Mouse (Mus musculus) lung, postnatal 0 days (tissue): ENCODE results near the gene Ndst2. TPM values are rescaled to one million over a fixed set of nuclear protein-coding genes. Genes with fewer than 3 reads are reported as not detected.
A peak's percentile ranks its signal among the peaks of the same experiment; 100 is the strongest.

Source experiments
- ATAC-seq: fragments of 200-750 bp; cut with Nextera tagmentation; 2 replicates; pipeline ENCODE4 v1.8.0; 2017; ENCODE audit warnings: moderate library complexity
- DNase-seq: peaks from one replicate; pipeline ENCODE4 v3.0.0-alpha.2; 2016; ENCODE audit warnings: low spot score
- H3K27ac ChIP-seq: fragments of 300-500 bp; sonication (generic); 2 replicates; pipeline ENCODE4 v1.5.1; 2014; ENCODE audit warnings: antibody characterized with exemption, mild to moderate bottlenecking, low read length, mixed read lengths
- H3K27me3 ChIP-seq: fragments of 300-500 bp; sonication (generic); replicated peaks from 2 replicates; pipeline ENCODE4 v1.6.1; 2014; ENCODE audit warnings: low read length, mixed read lengths; ENCODE audit not compliant: insufficient read depth
- H3K36me3 ChIP-seq: fragments of 300-500 bp; sonication (generic); 2 replicates; pipeline ENCODE4 v1.6.1; 2014; ENCODE audit warnings: low read length, mixed read lengths; ENCODE audit not compliant: insufficient read depth
- H3K4me1 ChIP-seq: fragments of 300-500 bp; sonication (generic); 2 replicates; pipeline ENCODE4 v1.6.1; 2014; ENCODE audit warnings: antibody characterized with exemption, low read depth, low read length, mixed read lengths; ENCODE audit not compliant: insufficient read depth
- H3K4me2 ChIP-seq: fragments of 300-500 bp; sonication (generic); replicated peaks from 2 replicates; pipeline ENCODE4 v1.6.1; 2014; ENCODE audit warnings: low read depth, mild to moderate bottlenecking, low read length, moderate library complexity, mixed read lengths
- H3K4me3 ChIP-seq: fragments of 300-500 bp; sonication (generic); 2 replicates; pipeline ENCODE4 v1.5.1; 2014; ENCODE audit warnings: low read depth, low read length
- H3K9ac ChIP-seq: fragments of 300-500 bp; sonication (generic); replicated peaks from 2 replicates; pipeline ENCODE4 v1.6.1; 2014; ENCODE audit warnings: low read depth, mild to moderate bottlenecking
- H3K9me3 ChIP-seq: fragments of 300-500 bp; sonication (generic); 2 replicates; pipeline ENCODE4 v1.6.1; 2016; ENCODE audit warnings: low read length, mixed read lengths
- CTCF ChIP-seq: IDR thresholded peaks from 2 replicates; pipeline ENCODE4 v1.5.1; 2016; ENCODE audit warnings: antibody characterized with exemption, mild to moderate bottlenecking
- EP300 ChIP-seq: IDR thresholded peaks from 2 replicates; pipeline ENCODE4 v1.6.1; 2016; ENCODE audit warnings: antibody characterized with exemption, mild to moderate bottlenecking, control low read depth
- WGBS: fragments of 180-500 bp; shearing (Covaris S2); extraction: QIAGEN DNeasy Blood & Tissue Kit; methylation state at CpG from one replicate; pipeline ENCODE4 v1.1.7; 2014; 5-methylcytosine and 5-hydroxymethylcytosine counted together
- polyA plus RNA-seq: library from polyadenylated mRNA; unstranded; fragments of >200 nt; fragmentation: Nextera tagmentation; extraction: Ambion mirVana; gene quantifications from 2 replicates; pipeline ENCODE4 v1.2.1, GENCODE M21; 2015

Gene Ndst2
- polyA plus RNA-seq, 1 experiment from 2014 or later: 15.6 TPM

- Histone ChIP-seq H3K27me3 (no peaks in the 10 kb centered on the region), H3K4me2 (peak overlapping the region; percentile 57; the same call in 1 of the 2 replicates), H3K4me1 (peaks cover 11% of the 10 kb centered on the region; the same call in 1 of the 2 replicates), H3K9me3 (no peaks in the 10 kb centered on the region), H3K4me3 (0 out of 2 replicates have a peak overlapping the region, but pooled peaks have one; percentile 51), H3K27ac (peak overlapping the region; percentile 68), H3K9ac (no peak overlapping the region), H3K36me3 (no peaks in the 10 kb centered on the region)
- TF ChIP-seq EP300 (no peak), CTCF (no peak)
- ATAC-seq (no peak), DNase-seq (no peak)
- 70% methylated on average over 8 of the region's 8 CpGs for WGBS
Measured at GRCm38 (mm10) chr14:20701554-20701953, 32.8 kb downstream of the Ndst2 start.

GRCm38 (mm10) chr14:20700362-20700761 lies 34.0 kb downstream of the Ndst2 start:
- Histone ChIP-seq H3K4me3 (no peak overlapping the region), H3K36me3 (no peaks in the 10 kb centered on the region), H3K27me3 (no peaks in the 10 kb centered on the region), H3K4me1 (peaks cover 20% of the 10 kb centered on the region; the same call in 1 of the 2 replicates), H3K27ac (no peak overlapping the region), H3K4me2 (no peak overlapping the region), H3K9ac (no peak overlapping the region), H3K9me3 (no peaks in the 10 kb centered on the region)
- TF ChIP-seq CTCF (no peak), EP300 (no peak)
- no peak for ATAC-seq
- DNase-seq: no peak
- WGBS: 82% methylated on average over 3 of the region's 3 CpGs

GRCm38 (mm10) chr14:20698515-20698914 lies 35.8 kb downstream of the Ndst2 start:
- no peak for TF ChIP-seq EP300
- no peak for TF ChIP-seq CTCF
- 90% methylated on average over 2 of the region's 2 CpGs for whole genome bisulfite sequencing
- Histone ChIP-seq H3K4me3 (no peak overlapping the region), H3K27ac (no peak overlapping the region), H3K4me2 (no peak overlapping the region), H3K4me1 (peaks cover 23% of the 10 kb centered on the region), H3K27me3 (no peaks in the 10 kb centered on the region), H3K9me3 (no peaks in the 10 kb centered on the region), H3K9ac (no peak overlapping the region), H3K36me3 (no peaks in the 10 kb centered on the region)
- DNase-seq (no peak), ATAC-seq (no peak)

- peaks cover 3% of the 10 kb centered on the region; the same call in 1 of the 2 replicates for H3K36me3 ChIP-seq
- ATAC-seq: peak; percentile 24
Measured at GRCm38 (mm10) chr14:20696986-20697385, 37.4 kb downstream of the Ndst2 start.

GRCm38 (mm10) chr14:20695761-20696520 lies 38.4 kb downstream of the Ndst2 start:
- Histone ChIP-seq H3K4me3 (peak overlapping the region; percentile 95), H3K9me3 (no peaks in the 10 kb centered on the region), H3K4me2 (peak overlapping the region; percentile 81), H3K36me3 (peaks cover 3% of the 10 kb centered on the region; the same call in 1 of the 2 replicates), H3K4me1 (peaks cover 16% of the 10 kb centered on the region), H3K9ac (peak overlapping the region; percentile 82), H3K27me3 (no peaks in the 10 kb centered on the region), H3K27ac (peak overlapping the region; percentile 96)
- TF ChIP-seq EP300: no peak
- no peak for TF ChIP-seq CTCF
- ATAC-seq: no peak
- DNase-seq: peak; percentile 50
- WGBS: 10% methylated on average over 27 of the region's 27 CpGs

More at GRCm38 (mm10) chr14:20696986-20697385, 37.4 kb downstream of the Ndst2 start:
- Histone ChIP-seq H3K27ac (no peak overlapping the region), H3K27me3 (no peaks in the 10 kb centered on the region), H3K4me3 (no peak overlapping the region), H3K9ac (no peak overlapping the region), H3K4me2 (peak overlapping the region; percentile 81), H3K9me3 (no peaks in the 10 kb centered on the region), H3K4me1 (peaks cover 23% of the 10 kb centered on the region)
- peak; percentile 86 for DNase-seq
- TF ChIP-seq CTCF (peak; percentile 75), EP300 (no peak)
- WGBS: 0% methylated on average over 1 of the region's 1 CpGs

GRCm38 (mm10) chr14:20694884-20695760 lies 39.2 kb downstream of the Ndst2 start, which contains the start of gene Fut11:
Gene Fut11 (plus strand): TSS chr14:20694968.
- Histone ChIP-seq H3K9ac (peak within 1 kb of the TSS; percentile 82), H3K27ac (peak within 1 kb of the TSS; percentile 96), H3K27me3 (no peaks in the 10 kb centered on the region), H3K4me2 (peak within 1 kb of the TSS; percentile 81), H3K9me3 (no peaks in the 10 kb centered on the region), H3K36me3 (peaks cover 4% of the 10 kb centered on the region; the same call in 1 of the 2 replicates), H3K4me1 (peaks cover 16% of the 10 kb centered on the region), H3K4me3 (peak within 1 kb of the TSS; percentile 95)
- WGBS: under 1% methylated on average over 96 of the region's 111 CpGs
- peak; percentile 91 for ATAC-seq
- DNase-seq: peak; percentile 95
- TF ChIP-seq EP300: no peak
- TF ChIP-seq CTCF: no peak
